9 mouse cellular contexts compared by ENCODE assay signal in genomic region chr9:60599489-60599888, GRCm38 (mm10).
DNase-seq lines count a peak whose midpoint lies in the region; ATAC-seq and TF ChIP-seq lines count a peak whose summit lies in the region.
"Had no signal": no experiment of that assay in that cellular context is flagged by ENCODE, and none has a peak within 500 bp of the region (broad histone marks: within the 10 kb centered on the region; RNA-seq: fewer than 3 reads in every experiment).

No protein-coding gene starts in this region.

- H3K4me2 ChIP-seq in kidney, postnatal 0 days (ENCODE audit: low read length), result no peak overlapping the region
- no peak overlapping the region for H3K4me2 ChIP-seq in midbrain, postnatal 0 days (ENCODE audit: low read depth, low read length, poor library complexity, severe bottlenecking)
- H3K4me2 ChIP-seq: embryonic facial prominence, embryonic 15.5 days had no signal

- TF ChIP-seq POLR2A in spleen, adult 2 months (IDR thresholded peaks at IDR 0.05; ENCODE audit: low read depth, low read length), result no peak

- no peaks in the 10 kb centered on the region for H3K27me3 ChIP-seq in heart, embryonic 10.5 days (ENCODE audit: insufficient read depth, poor library complexity, severe bottlenecking)
- no peaks in the 10 kb centered on the region for H3K27me3 ChIP-seq in spleen, adult 2 months (ENCODE audit: control insufficient read depth, insufficient read depth, low read length)
- H3K27me3 ChIP-seq in kidney, postnatal 0 days (ENCODE audit: insufficient read depth, low read length), result no peaks in the 10 kb centered on the region
- H3K27me3 ChIP-seq in midbrain, postnatal 0 days (ENCODE audit: insufficient read depth, low read length), result no peaks in the 10 kb centered on the region
- H3K27me3 ChIP-seq: embryonic facial prominence, embryonic 15.5 days had no signal

- no peaks in the 10 kb centered on the region for H3K4me1 ChIP-seq in heart, embryonic 10.5 days
- H3K4me1 ChIP-seq in spleen, adult 2 months (ENCODE audit: control insufficient read depth, insufficient read depth, insufficient read length), result peaks cover 2% of the 10 kb centered on the region; the same call in 1 of the 2 replicates
- H3K4me1 ChIP-seq in kidney, postnatal 0 days (replicated peaks; ENCODE audit: insufficient read depth, low read length), result no peaks in the 10 kb centered on the region
- no peaks in the 10 kb centered on the region for H3K4me1 ChIP-seq in midbrain, postnatal 0 days (ENCODE audit: insufficient read depth, low read length)

- H3K9ac ChIP-seq in kidney, postnatal 0 days (ENCODE audit: low read depth, low read length), result no peak overlapping the region
- H3K9ac ChIP-seq in midbrain, postnatal 0 days (replicated peaks; ENCODE audit: low read length, poor library complexity, severe bottlenecking), result no peak overlapping the region
- H3K9ac ChIP-seq: embryonic facial prominence, embryonic 15.5 days had no signal

- peak; percentile 10 to 34 for DNase-seq in heart, adult 18-20 months
- no peak for DNase-seq in heart, embryonic 10.5 days (ENCODE audit: low spot score)
- DNase-seq in spleen, adult 2 months (ENCODE audit: low read depth in 1 of 2, low spot score in 2 of 2), result no peak
- no peak for DNase-seq in spleen, postnatal 4 days (ENCODE audit: low spot score in 2 of 2)
- DNase-seq in brain, embryonic 18.5 days (ENCODE audit: low read depth, low spot score), result peak; percentile 22
- peak; percentile 86 for DNase-seq in kidney, postnatal 0 days (ENCODE audit: low spot score)
- peak; percentile 78 for DNase-seq in midbrain, postnatal 0 days (ENCODE audit: low spot score)
- DNase-seq in Muller cell, postnatal 12 days (ENCODE audit: inconsistent ontology term), result no peak

- H3K36me3 ChIP-seq in heart, embryonic 10.5 days, result no peaks in the 10 kb centered on the region
- H3K36me3 ChIP-seq in spleen, adult 2 months (ENCODE audit: control insufficient read depth, insufficient read depth, low read length), result no peaks in the 10 kb centered on the region
- H3K36me3 ChIP-seq in kidney, postnatal 0 days (ENCODE audit: insufficient read depth, low read length), result 0 out of 2 replicates have a peak, but pooled peaks cover 3% of the 10 kb centered on the region
- peaks cover 55% of the 10 kb centered on the region for H3K36me3 ChIP-seq in midbrain, postnatal 0 days (ENCODE audit: insufficient read depth, low read length)

- no peak overlapping the region for H3K27ac ChIP-seq in heart, embryonic 10.5 days
- no peak overlapping the region for H3K27ac ChIP-seq in spleen, adult 2 months (ENCODE audit: insufficient read depth, low read length)
- H3K27ac ChIP-seq in kidney, postnatal 0 days, result no peak overlapping the region
- H3K27ac ChIP-seq in midbrain, postnatal 0 days (ENCODE audit: low read depth, low read length), result no peak overlapping the region
- H3K27ac ChIP-seq: embryonic facial prominence, embryonic 15.5 days had no signal

- H3K4me3 ChIP-seq in heart, embryonic 10.5 days, result no peak overlapping the region
- H3K4me3 ChIP-seq in spleen, adult 2 months (ENCODE audit: extremely low read depth, insufficient read depth, insufficient read length), result no peak overlapping the region
- H3K4me3 ChIP-seq in kidney, postnatal 0 days (replicated peaks; ENCODE audit: low read depth, low read length), result no peak overlapping the region
- no peak overlapping the region for H3K4me3 ChIP-seq in midbrain, postnatal 0 days (ENCODE audit: low read depth, low read length)
- H3K4me3 ChIP-seq: embryonic facial prominence, embryonic 15.5 days had no signal

- H3K9me3 ChIP-seq in heart, embryonic 10.5 days, result no peaks in the 10 kb centered on the region
- H3K9me3 ChIP-seq in kidney, postnatal 0 days (replicated peaks; ENCODE audit: low read length), result no peaks in the 10 kb centered on the region
- H3K9me3 ChIP-seq in midbrain, postnatal 0 days (ENCODE audit: low read length), result no peaks in the 10 kb centered on the region
- H3K9me3 ChIP-seq: embryonic facial prominence, embryonic 15.5 days had no signal

- 51% methylated on average over 2 of the region's 2 CpGs for WGBS in heart, embryonic 10.5 days
- WGBS in spleen, adult 2 months, result 47% methylated on average over 2 of the region's 2 CpGs
- WGBS in kidney, postnatal 0 days, result 60% methylated on average over 2 of the region's 2 CpGs
- whole genome bisulfite sequencing in midbrain, postnatal 0 days, result 60% methylated on average over 2 of the region's 2 CpGs

- peak; percentile 48; the same call in 1 of the 2 replicates for TF ChIP-seq CTCF in spleen, adult 2 months (IDR thresholded peaks at IDR 0.05; ENCODE audit: extremely low read depth, insufficient read depth, insufficient read length, insufficient replicate concordance)
- TF ChIP-seq CTCF in kidney, postnatal 0 days (IDR thresholded peaks at IDR 0.05; ENCODE audit: low read depth), result peak; percentile 87
- TF ChIP-seq CTCF in midbrain, postnatal 0 days (IDR thresholded peaks at IDR 0.05), result peak; percentile 93

- ATAC-seq in kidney, postnatal 0 days (replicated peaks; ENCODE audit: low FRiP score, low read depth), result 0 out of 2 replicates have a peak, but pooled peaks have one; percentile 33
- 0 out of 2 replicates have a peak, but pooled peaks have one; percentile 47 for ATAC-seq in midbrain, postnatal 0 days (ENCODE audit: low FRiP score)

Comparison
In these comparisons a context has a peak if more than half of its experiments do, and no peak if none do; other contexts are left out.
1. DNase-seq: peak in heart, adult 18-20 months (2 of 2), brain, embryonic 18.5 days (single experiment), kidney, postnatal 0 days (single experiment) and midbrain, postnatal 0 days (single experiment); none in heart, embryonic 10.5 days (single experiment), spleen, adult 2 months (0 of 2), spleen, postnatal 4 days (0 of 2) and Muller cell, postnatal 12 days (single experiment).
2. Peak in every context shown above with its lines, with median percentiles within 50 percentile points of each other: CTCF ChIP-seq.